Mouse (Mus musculus) intestine, postnatal 0 days (tissue): Measurements from ENCODE around the gene Taf4. TPM values are rescaled to one million over a fixed set of nuclear protein-coding genes. Genes with fewer than 3 reads are reported as not detected.

Source experiments
- ATAC-seq: fragments of 200-750 bp; cut with Nextera tagmentation; 2 replicates; pipeline ENCODE4 v1.8.0; 2017; ENCODE audit warnings: mild to moderate bottlenecking, moderate TSS enrichment, moderate library complexity
- H3K27ac ChIP-seq: fragments of 300-500 bp; sonication (generic); 2 replicates; pipeline ENCODE4 v1.5.1; 2014; ENCODE audit warnings: mild to moderate bottlenecking, low read depth, low read length, moderate library complexity
- H3K27me3 ChIP-seq: fragments of 300-500 bp; sonication (generic); replicated peaks from 2 replicates; pipeline ENCODE4 v1.6.1; 2014; ENCODE audit warnings: low read length, mixed read lengths; ENCODE audit not compliant: control insufficient read depth, insufficient read depth
- H3K36me3 ChIP-seq: fragments of 300-500 bp; sonication (generic); 2 replicates; pipeline ENCODE4 v1.6.1; 2014; ENCODE audit warnings: mild to moderate bottlenecking, moderate library complexity; ENCODE audit not compliant: control insufficient read depth, insufficient read depth
- H3K4me1 ChIP-seq: fragments of 300-500 bp; sonication (generic); replicated peaks from 2 replicates; pipeline ENCODE4 v1.6.1; 2014; ENCODE audit warnings: antibody characterized with exemption, low read length, mixed read lengths; ENCODE audit not compliant: control insufficient read depth, insufficient read depth
- H3K4me2 ChIP-seq: fragments of 300-500 bp; sonication (generic); replicated peaks from 2 replicates; pipeline ENCODE4 v1.6.1; 2014; ENCODE audit warnings: low read depth, mild to moderate bottlenecking, moderate library complexity
- H3K4me3 ChIP-seq: fragments of 300-500 bp; sonication (generic); 2 replicates; pipeline ENCODE4 v1.5.1; 2014; ENCODE audit warnings: low read depth, low read length
- H3K9ac ChIP-seq: fragments of 300-500 bp; sonication (generic); 2 replicates; pipeline ENCODE4 v1.6.1; 2014; ENCODE audit warnings: mild to moderate bottlenecking, low read depth, low read length
- H3K9me3 ChIP-seq: fragments of 300-500 bp; sonication (generic); 2 replicates; pipeline ENCODE4 v1.6.1; 2016; ENCODE audit warnings: mixed run types; ENCODE audit not compliant: control insufficient read depth
- CTCF ChIP-seq: sonication (generic); IDR thresholded peaks from 2 replicates; pipeline ENCODE4 v1.5.1; 2016; ENCODE audit warnings: low read depth, mild to moderate bottlenecking, control low read depth, antibody characterized with exemption, moderate library complexity
- WGBS: fragments of 180-500 bp; shearing (Covaris S2); extraction: QIAGEN DNeasy Blood & Tissue Kit; methylation state at CpG from one replicate; pipeline ENCODE4 v1.1.7; 2014; 5-methylcytosine and 5-hydroxymethylcytosine counted together
- polyA plus RNA-seq: library from polyadenylated mRNA; unstranded; fragments of >200 nt; fragmentation: Nextera tagmentation; extraction: Ambion mirVana; gene quantifications from 2 replicates; pipeline ENCODE4 v1.2.1, GENCODE M21; 2015

The Taf4 gene
- polyA plus RNA-seq, 1 experiment from 2014 or later: 2.3 TPM

GRCm38 (mm10) chr2:179920042-179920441 is 56.4 kb downstream of the Taf4 start:
- H3K9me3 ChIP-seq: no peaks in the 10 kb centered on the region
- no peaks in the 10 kb centered on the region for H3K4me1 ChIP-seq
- no peak overlapping the region for H3K9ac ChIP-seq
- H3K4me3 ChIP-seq: no peak overlapping the region
- no peak overlapping the region for H3K27ac ChIP-seq
- no peak for ATAC-seq
- H3K27me3 ChIP-seq: no peaks in the 10 kb centered on the region
- no peak for TF ChIP-seq CTCF
- WGBS: 68% methylated on average over 4 of the region's 4 CpGs
- H3K4me2 ChIP-seq: no peak overlapping the region
- peaks cover 81% of the 10 kb centered on the region for H3K36me3 ChIP-seq

- Histone ChIP-seq H3K9me3 (no peaks in the 10 kb centered on the region), H3K27ac (no peak overlapping the region), H3K36me3 (peaks cover 80% of the 10 kb centered on the region), H3K27me3 (no peaks in the 10 kb centered on the region), H3K9ac (no peak overlapping the region), H3K4me1 (no peaks in the 10 kb centered on the region), H3K4me2 (no peak overlapping the region), H3K4me3 (no peak overlapping the region)
- ATAC-seq: peak; percentile 72
- TF ChIP-seq CTCF: peak; percentile 91
- WGBS: 39% methylated on average over 5 of the region's 5 CpGs
These were observed 59.4 kb downstream of the Taf4 start for GRCm38 (mm10) chr2:179916877-179917673.

- H3K4me3 ChIP-seq: no peak overlapping the region
- no peak overlapping the region for H3K27ac ChIP-seq
- no peaks in the 10 kb centered on the region for H3K9me3 ChIP-seq
- H3K27me3 ChIP-seq: no peaks in the 10 kb centered on the region
- WGBS: 77% methylated on average over 2 of the region's 2 CpGs
- no peak overlapping the region for H3K4me2 ChIP-seq
- H3K36me3 ChIP-seq: peaks cover 55% of the 10 kb centered on the region
- TF ChIP-seq CTCF: peak; percentile 58
- H3K9ac ChIP-seq: no peak overlapping the region
- no peak for ATAC-seq
- H3K4me1 ChIP-seq: no peaks in the 10 kb centered on the region
These were observed 62.2 kb downstream of the Taf4 start for GRCm38 (mm10) chr2:179914246-179914645.

GRCm38 (mm10) chr2:179913349-179913748 is 63.1 kb downstream of the Taf4 start:
- Histone ChIP-seq H3K4me2 (no peak overlapping the region), H3K9me3 (no peaks in the 10 kb centered on the region), H3K9ac (no peak overlapping the region), H3K27ac (no peak overlapping the region), H3K4me1 (no peaks in the 10 kb centered on the region), H3K4me3 (no peak overlapping the region), H3K36me3 (peaks cover 48% of the 10 kb centered on the region), H3K27me3 (no peaks in the 10 kb centered on the region)
- TF ChIP-seq CTCF: no peak
- no peak for ATAC-seq
- 81% methylated on average over 15 of the region's 15 CpGs for WGBS

- H3K4me2 ChIP-seq: no peak overlapping the region
- no peak for TF ChIP-seq CTCF
- 61% methylated on average over 12 of the region's 12 CpGs for WGBS
- H3K36me3 ChIP-seq: peaks cover 48% of the 10 kb centered on the region
- no peaks in the 10 kb centered on the region for H3K4me1 ChIP-seq
- no peaks in the 10 kb centered on the region for H3K27me3 ChIP-seq
- no peak overlapping the region for H3K4me3 ChIP-seq
- H3K27ac ChIP-seq: no peak overlapping the region
- ATAC-seq: no peak
- H3K9ac ChIP-seq: no peak overlapping the region
- no peaks in the 10 kb centered on the region for H3K9me3 ChIP-seq
These were observed 63.5 kb downstream of the Taf4 start for GRCm38 (mm10) chr2:179912911-179913310.

GRCm38 (mm10) chr2:179896949-179897348 is 79.5 kb downstream of the Taf4 start:
- ATAC-seq: no peak
- no peak for TF ChIP-seq CTCF
- no peak overlapping the region for H3K4me2 ChIP-seq
- H3K4me1 ChIP-seq: no peaks in the 10 kb centered on the region
- no peaks in the 10 kb centered on the region for H3K27me3 ChIP-seq
- H3K4me3 ChIP-seq: no peak overlapping the region
- WGBS: 84% methylated on average over 2 of the region's 2 CpGs
- no peak overlapping the region for H3K27ac ChIP-seq
- no peaks in the 10 kb centered on the region for H3K9me3 ChIP-seq
- H3K9ac ChIP-seq: no peak overlapping the region
- H3K36me3 ChIP-seq: 0 out of 2 replicates have a peak, but pooled peaks cover 6% of the 10 kb centered on the region
